Mouse (Mus musculus) adrenal gland, postnatal 25 days (tissue): ENCODE measurements around the gene Chil1. TPM values are rescaled to one million over a fixed set of nuclear protein-coding genes. Genes with fewer than 3 reads are reported as not detected.

ENCODE experiments used
- DNase-seq: peaks from one replicate; pipeline ENCODE4 v3.0.0; 2021; ENCODE audit warnings: mixed read lengths
- total RNA-seq: library from RNA; stranded (reverse); gene quantifications from 2 replicates; pipeline ENCODE4 v1.2.3, GENCODE M21; 2021

The Chil1 gene
- total RNA-seq, 1 experiment from 2014 or later: 1.5 TPM

- peak; percentile 45 for DNase-seq
These were observed 49.3 kb downstream of the Chil1 start for GRCm38 (mm10) chr1:134231270-134231669.

DNA sequence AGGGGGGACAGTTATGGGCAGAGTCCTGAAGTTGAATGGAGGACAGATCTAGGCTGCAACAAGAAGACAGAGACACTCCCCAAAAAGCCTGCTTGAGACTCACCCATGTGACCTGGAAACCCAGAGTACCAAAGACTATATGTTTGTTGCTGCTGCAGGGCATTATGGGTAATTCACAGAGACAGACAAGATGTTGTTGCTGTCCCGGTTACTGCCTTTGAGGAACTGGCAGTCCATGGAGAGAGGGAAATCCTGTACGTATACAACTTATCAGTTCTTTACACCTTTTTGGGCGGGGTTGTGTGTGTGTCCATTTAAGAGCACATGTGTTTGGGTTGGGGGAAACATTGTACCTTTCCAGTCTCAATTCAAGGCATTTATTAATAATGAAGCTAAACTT, 49.7 kb downstream of the Chil1 start:
- no peak for DNase-seq

- peak; percentile 38 for DNase-seq
These were observed 50.4 kb downstream of the Chil1 start for GRCm38 (mm10) chr1:134232326-134232725.

DNA sequence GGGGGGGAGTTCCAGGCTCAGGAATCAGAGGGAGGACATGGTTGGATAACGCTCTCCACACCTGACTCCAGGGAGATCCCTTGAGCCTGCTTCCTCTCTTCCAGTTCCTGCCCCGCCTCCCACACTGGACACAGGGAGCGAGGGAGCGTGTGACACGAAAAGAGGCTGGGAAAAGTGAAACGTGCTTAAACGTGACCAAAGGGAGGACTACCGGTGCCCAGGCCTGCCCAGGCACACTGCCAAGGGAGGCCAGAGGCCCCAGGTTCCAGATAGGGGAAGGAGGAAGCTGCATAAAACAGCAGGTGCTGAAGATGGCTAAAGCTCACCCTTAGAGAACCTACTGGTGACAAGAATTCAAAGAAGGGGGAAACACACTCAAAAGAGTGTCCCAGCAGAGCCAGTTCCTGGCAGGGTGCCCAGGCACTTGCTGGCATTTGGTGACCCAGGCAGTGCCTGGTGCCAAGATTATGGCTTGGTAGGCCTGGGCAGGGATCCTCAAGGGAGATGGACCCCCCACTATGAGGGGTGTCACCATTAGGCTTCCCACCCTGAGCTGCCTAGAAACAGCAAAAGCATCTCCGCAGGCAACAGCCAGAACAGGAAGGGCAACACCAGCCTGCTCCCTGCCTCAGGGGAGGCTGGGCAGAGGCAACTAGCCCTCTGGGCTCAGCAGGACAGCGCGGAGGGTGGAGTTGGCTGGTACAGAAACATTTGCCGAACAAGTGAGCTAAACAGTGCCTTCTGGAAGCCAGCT, 51.0 kb downstream of the Chil1 start:
- DNase-seq: peak; percentile 84

DNA sequence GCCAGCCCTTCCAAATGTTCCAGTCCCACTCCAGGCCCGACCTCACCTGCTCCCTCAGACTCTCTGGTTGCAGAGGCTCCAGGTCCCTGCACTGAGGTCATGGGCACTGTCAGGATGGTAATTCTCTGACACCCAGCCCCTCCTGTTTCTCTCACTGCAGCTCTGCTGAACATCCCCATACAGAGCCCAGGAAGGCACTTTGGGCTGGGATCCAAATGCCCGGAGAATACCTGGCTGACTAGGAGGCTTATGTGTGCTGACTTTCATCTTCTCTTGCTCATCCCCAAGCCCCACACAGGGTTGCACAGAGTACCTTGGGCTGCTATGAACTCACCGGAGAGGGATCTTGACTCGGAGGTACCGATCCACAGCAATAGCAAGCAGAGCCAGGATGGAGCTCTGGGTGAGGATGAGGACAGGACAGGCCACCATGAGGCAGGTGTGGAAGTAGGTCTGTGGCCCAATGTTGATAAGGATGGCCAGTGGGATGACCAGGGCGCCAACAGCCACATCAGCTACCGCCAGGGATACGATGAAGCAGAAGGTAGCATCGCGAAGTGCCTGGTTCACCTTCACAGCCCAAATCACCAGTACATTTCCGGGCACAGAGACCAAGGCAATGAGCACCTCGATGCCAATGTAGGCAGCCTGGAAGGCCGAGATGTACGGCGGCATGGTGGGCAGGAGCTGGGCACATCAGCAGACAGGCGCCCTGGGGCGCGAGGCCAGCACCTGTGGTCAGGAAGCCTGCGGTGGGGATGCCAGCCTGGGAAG, 51.9 kb downstream of the Chil1 start:
- peak; percentile 29 for DNase-seq

GRCm38 (mm10) chr1:134234455-134235390, 52.7 kb downstream of the Chil1 start:
- peak; percentile 82 for DNase-seq

DNA sequence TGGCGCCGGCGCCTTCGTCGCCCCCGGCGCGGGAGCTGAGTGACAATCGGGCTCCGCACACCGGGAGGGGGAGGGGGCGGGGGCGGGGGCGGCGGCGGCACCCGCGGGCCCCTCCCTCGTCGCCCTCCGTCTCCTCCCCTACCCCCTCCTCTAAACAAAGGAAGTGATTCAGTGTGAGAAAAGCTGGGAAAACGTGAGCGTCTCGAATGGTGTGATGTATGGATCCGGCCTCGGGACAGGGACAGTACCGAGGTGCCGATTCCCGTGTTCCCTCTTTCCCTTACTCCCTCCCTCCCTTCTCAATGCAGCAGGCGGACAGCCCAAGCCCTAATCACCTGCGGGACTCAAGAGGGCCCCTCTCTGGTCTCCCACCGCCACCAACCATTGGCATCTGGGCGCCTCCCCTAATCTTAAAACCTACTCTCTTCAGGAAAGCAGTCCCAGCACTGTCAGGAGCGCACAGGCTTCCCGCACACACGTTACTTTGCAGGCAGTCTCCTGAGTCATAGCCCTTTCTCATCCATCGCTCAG, 53.5 kb downstream of the Chil1 start, which contains the start of gene Adora1:
Adora1 (minus strand) TSS at position 41 of the 531 bp plus-strand sequence.
- DNase-seq: no peak

- DNase-seq: no peak
These were observed 54.2 kb downstream of the Chil1 start for GRCm38 (mm10) chr1:134236142-134236541.

DNA sequence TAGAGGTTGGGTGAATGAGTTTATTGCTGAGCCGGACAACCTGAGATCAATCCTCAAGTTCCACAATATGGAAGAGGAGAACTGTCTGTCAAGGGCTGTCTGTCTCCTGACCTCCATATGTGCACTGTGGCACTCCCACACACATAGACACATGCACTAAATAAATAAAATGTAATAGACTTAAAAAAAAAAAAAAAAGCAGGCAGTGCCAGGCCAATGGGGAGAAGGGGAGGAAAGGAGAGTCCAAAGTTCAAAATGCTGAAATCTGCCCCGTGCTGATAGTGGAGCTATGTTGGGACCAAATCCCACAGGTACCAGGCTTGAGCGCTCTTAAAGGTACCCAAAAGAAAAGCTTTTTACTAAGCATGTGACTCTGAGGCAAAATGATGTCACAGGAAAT, 55.5 kb downstream of the Chil1 start:
- no peak for DNase-seq

Other genes starting within 250 kb of the Chil1 start
- 4.7 and 5.0 TPM in 2 replicates for gene Fmod, start 144.9 kb upstream of the Chil1 start, total RNA-seq
- gene Btg2, start 103.1 kb upstream of the Chil1 start, total RNA-seq: 17.8 and 18.1 TPM in 2 replicates
- not detected in 2 replicates for gene Chit1, start 70.9 kb upstream of the Chil1 start, total RNA-seq
- gene Mybph, start 11.3 kb downstream of the Chil1 start, total RNA-seq: not detected in 2 replicates
- 89.7 and 151 TPM in 2 replicates for gene Adora1, start 53.3 kb downstream of the Chil1 start, total RNA-seq
- gene Myog, start 107.8 kb downstream of the Chil1 start, total RNA-seq: not detected in 2 replicates
- gene Ppfia4, start 150.8 kb downstream of the Chil1 start, total RNA-seq: 0.67 and 2.0 TPM in 2 replicates
- 47.2 and 56.3 TPM in 2 replicates for gene Tmem183a, start 179.8 kb downstream of the Chil1 start, total RNA-seq
- not detected in 2 replicates for gene 4933406M09Rik, start 203.8 kb downstream of the Chil1 start, total RNA-seq
- 51.2 and 62.0 TPM in 2 replicates for gene Cyb5r1, start 223.4 kb downstream of the Chil1 start, total RNA-seq
- gene Adipor1, start 233.2 kb downstream of the Chil1 start, total RNA-seq: 129 and 132 TPM in 2 replicates